Mouse (Mus musculus): ENCODE results near the gene Gm20683.

- TF ChIP-seq EP300 (IDR thresholded peaks at IDR 0.05; ENCODE audit: low read depth) (no peak), CTCF (IDR thresholded peaks at IDR 0.05; ENCODE audit: low read depth) (no peak)
Measured at GRCm38 (mm10) chr17:25833961-25834594, 7.5 kb downstream of the Gm20683 start.

Data from heart, postnatal 0 days (tissue).